Mouse (Mus musculus) mature B cell (primary cell): ENCODE measurements around the gene Cand1.

Experiments
- in situ Hi-C: fragments of 300-500 bp; cut with MboI; formaldehyde crosslinking; loops from 2 replicates; pipeline ENCODE4 v1.14.3; 2019

The Cand1 gene

DNA sequence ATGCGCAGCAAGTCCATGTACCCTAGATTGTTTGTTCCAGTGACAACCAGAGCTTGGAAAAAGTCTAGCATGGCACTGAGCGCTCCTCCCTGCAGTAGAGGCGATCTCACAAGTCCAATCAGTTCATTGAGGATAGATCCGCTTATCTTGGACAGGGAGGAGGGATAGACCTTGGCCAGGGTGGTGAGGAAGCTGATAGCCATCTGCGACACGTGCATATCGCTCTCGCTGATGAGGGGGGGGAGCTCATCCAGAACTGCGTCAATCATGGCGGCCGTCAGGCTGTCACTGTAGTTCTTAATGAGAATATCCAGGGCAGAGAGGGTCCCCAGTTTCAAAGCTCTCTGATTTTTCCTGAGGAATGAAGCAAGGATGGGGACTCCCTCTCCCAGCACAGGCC is 28.6 kb downstream of the Cand1 start:
- in situ Hi-C loops: no loop called here

DNA sequence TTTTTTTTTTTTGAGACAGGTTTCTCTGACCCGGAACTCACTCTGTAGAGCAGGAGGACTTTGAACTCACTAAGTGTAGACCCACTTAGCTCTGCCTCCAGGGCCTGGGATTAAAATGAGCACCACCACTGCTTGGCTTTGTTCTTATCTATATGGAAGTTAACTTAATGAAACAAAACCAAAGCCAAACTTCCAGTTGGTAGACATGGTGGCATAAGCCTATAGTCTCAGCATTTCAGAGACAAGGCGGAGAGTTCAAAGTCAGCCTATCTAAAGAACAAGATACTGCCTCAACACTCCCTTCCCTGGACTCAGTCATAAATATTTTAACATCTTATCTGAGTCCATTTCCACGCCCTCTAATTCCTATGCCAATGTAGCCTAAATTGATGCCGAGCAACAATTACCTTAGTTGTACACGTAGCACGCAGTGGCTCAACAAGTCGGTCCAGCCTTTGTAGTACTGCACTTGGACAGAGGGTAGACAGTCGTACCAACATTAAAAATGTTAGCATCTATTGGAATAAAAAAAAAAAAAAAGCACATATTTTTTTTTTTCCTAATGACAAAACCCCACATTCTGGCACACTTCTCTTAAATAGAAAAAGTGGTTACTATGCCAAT is 33.4 kb downstream of the Cand1 start:
- in situ Hi-C loops: no loop called here

DNA sequence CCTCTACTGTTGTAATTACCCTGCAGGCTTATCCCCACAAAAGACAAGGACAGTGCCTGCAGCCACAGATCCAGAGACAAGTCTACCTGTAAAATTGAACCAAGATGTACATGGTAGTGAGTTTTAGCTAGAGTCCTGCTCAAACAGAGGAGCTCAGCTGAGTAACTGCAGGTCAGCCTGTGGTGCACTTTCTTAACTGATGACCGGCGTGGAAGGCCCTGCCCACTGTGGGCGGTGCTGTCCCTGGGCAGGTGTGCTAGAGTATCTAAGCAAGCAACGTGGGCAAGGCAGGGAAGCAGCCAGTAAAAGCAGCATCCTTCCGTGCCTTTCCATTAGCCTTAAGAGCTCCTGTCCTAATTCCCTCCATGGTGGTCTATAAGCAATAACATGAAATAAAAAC is 34.6 kb downstream of the Cand1 start:
- in situ Hi-C loops: no loop called here

DNA sequence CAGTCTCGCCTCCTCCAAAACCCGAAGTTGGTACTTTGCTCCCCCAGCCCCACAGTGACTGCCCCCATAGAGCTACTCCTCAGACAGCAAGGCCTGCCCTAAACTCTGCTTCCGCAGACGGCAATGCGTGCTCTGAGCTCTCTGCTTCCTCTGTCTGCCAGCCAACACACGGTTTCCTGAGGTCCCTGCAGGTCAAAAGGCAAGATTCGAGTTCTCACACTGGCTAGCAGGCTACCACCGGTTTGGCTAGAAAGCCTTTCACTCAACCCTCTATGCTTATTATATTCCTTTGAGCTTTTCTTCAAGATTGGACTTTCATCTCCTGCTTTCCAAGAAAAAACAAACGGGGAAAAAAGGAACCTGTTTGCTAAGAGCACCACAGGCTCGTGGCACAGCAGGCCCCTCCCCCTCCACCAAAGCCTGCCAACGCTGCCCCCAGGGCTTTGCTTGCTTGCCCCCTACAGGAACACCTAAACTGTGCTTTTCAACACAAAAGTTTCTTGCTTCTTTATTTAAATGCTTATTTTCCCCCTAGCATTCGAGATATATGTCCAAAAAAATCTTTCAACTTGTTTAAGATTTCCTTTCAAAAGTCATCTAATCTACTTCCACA is 35.4 kb downstream of the Cand1 start:
- in situ Hi-C loops: no loop called here

DNA sequence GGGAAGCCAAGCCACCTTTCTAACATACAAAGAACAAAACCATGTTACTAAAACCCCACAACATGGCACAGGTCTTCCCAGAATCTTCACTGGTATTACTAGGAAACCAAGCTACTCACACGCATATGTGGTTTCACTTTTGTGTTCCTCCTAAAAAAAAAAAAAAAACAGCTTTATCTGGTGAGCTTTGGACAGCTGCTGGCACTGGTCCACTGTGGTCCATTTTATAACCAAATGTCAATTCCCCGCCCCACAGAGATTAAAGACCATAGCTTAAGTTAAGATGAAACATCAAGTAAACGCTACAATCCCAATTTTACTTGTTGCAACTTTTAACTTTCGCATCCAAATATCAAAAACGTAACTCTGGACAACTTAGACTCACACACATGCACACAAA is 40.0 kb downstream of the Cand1 start:
- in situ Hi-C loops: no loop called here

DNA sequence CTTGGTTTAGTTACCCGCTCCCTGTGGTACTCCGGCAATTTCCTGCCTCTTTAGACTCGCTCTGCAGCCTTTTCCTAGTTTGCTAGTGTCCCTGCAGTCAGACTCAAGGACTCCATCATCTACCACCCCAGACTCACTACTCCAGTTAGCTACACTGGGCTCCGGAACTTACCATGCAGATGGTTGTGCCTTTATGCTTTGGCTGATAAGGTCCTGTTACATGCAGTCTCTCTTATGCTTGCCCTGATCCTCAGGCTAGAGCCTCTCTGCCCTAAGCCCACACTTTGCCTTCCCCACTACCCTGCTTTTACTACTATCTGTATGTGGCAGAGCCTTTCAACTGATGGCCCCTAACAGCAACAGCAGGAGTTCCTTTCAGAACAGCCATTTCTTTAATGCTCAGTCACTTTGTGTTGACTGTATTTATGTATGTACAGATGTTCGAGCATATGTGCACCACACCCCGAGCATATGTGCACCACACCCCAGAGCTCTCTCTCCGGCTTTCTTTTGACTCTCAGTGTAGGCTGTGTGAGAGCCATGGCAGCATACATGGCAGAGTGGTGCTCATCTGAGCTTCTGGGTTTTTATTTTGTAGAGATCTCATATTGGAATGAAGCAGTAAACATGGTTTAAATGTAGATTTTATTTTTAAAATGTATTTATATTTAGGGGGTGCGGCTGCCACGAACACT is 41.5 kb downstream of the Cand1 start:
- in situ Hi-C loops: no loop called here

DNA sequence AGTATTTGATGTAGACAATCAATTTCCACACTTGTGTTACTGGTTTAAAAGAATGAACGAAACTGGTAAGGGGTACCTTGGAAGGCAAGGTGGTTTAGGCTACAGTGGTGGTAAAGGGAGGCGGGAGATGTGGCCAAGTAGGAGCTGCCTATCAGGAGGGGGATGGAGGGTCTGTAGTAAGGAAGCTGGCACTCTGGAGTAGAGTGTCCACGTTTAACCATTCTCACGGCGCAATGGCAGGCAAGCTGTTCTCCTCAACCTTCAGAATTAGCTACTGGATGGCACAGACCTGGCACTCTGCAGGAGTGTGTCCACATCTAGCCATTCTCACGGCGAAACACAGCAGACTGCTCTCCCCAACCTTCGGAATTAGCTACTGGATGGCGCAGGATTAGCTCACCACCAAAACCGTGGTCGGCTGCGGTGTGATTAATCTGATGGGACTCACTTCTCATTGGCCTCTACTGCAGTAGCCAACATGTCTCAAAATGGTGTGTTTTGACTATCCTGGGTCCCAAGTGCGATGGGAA is 42.2 kb downstream of the Cand1 start:
- in situ Hi-C loops: no loop called here

DNA sequence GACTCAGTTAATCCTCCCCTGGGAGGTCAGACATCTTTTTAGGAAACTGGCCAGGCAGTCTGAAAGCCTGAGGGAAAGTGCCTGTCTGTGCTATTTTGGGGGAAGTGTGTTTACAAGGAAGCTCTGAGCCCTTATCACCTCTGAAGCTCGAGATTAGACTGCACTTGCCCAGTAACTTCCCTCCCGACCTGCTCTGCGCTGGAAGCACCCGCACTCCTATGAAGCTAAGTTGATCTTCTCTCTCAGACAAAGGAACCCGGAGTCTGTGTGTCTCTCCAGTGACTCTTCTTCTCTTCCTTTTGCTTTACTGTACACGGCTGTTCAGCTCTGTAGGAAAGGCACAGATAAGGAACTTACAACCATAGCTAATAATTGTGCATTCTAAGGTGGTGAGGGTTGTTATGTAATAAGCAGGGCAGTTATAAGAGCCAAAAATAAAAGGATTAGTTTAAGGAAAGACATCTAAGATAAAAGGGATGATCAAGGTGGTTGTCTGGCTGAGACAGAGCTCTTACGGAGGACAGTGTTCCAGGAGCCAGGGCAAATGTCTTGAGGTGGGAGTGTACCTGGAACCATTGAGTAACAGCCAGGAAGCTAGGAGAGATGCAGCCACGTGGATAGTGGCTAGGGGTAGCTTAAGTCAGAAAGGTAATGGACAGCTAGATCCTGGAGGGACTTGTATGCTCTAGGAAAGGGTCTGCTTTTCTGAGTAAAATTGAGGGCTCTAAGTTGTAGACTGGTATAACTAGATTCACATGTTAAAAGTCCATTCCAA is 47.1 kb downstream of the Cand1 start:
- in situ Hi-C loops: no loop called here

DNA sequence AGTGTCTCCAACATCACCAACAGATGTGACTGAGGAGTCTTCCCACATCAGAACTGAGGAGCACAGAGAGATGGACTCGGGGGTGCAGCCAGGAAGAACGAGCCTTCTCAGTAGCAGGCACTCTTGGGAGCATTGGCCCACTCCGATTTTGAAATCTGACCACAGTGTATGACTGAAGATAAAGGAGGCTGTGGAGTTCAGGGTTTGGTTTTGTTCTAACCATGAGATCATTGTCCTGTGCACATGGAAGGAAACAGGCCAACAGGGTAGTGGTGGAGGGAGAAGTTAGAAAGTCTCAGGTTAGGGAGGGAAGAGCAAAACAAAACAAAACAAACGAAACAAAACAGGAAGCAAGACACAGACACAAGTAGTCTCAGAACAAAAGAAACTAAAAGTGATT is 52.1 kb downstream of the Cand1 start:
- in situ Hi-C loops: no loop called here

DNA sequence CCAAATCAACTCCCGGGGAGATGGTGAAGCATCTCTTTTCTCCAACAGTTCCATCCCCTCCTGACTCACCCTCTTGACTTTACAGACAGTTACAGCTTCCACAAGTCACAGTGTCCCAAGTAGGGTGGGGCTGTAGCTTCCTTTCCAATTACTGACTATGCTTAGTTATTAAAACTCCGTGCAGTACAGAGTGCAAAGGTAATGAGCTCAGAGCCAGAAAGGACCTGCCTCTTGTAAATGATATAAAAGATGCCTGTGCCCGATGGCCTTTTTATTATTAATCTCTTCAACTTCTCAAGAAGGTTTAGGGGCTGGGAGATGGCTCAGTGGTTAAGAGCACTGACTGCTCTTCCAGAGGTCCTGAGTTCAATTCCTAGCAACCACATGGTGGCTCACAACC is 70.2 kb downstream of the Cand1 start:
- in situ Hi-C loops: no loop called here

DNA sequence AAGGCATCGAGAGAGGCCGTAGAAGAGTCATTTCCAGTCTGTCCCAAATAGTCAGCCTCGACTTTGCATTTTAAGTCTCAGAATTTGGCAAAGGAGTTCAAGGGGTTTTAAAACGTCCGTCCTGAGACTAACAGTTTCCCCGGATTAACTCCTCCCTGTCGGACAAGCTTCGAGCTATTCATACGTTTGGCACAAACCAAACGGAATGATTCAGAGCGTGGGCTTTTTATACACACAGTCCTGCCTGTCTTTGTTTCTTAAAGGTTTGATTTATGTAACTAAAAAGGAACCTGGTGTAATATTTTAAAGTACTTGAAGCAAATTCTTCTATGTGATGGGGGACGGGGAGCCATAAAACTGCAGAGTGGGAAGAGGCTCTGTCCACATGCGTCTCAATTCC is 70.6 kb downstream of the Cand1 start:
- in situ Hi-C loops: no loop called here

DNA sequence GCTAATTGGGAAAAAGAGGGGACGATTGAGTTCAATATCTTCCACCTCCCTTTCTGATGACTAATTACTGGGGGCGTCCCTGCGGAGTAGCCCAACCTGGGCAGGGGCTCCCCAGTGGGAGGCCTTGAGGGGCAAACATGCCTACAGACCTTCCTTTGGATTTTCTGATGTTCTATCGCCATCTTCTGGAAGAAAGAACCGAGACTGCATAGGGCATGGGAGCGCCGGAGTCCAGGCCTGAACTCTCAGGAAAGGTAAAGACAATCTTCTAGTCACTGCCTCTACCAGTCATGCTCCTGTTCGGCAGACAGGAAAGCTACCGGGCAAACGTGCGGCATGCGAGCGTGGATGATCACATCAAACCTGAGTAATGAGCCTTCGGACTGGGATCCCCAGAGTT is 71.1 kb downstream of the Cand1 start:
- in situ Hi-C loops: no loop called here

DNA sequence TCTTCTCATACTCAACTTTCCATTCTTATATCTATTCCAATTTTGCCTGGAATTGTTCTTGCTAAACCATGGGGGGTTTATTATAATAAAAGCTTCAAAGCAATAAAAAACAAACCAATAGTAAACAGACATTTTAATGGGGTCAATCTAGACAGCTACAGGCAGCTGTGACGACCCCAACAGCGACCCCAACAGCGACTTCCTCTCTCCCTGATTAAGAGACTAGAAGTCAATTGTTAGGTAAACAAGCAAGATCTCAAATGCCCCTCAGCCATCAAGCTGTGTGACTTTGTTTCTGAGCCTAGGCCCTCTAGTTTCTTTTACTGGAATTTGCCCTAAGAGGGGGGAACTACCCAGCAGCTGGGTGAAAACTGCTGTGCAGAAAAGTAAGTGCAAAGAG is 72.0 kb downstream of the Cand1 start:
- in situ Hi-C loops: no loop called here

DNA sequence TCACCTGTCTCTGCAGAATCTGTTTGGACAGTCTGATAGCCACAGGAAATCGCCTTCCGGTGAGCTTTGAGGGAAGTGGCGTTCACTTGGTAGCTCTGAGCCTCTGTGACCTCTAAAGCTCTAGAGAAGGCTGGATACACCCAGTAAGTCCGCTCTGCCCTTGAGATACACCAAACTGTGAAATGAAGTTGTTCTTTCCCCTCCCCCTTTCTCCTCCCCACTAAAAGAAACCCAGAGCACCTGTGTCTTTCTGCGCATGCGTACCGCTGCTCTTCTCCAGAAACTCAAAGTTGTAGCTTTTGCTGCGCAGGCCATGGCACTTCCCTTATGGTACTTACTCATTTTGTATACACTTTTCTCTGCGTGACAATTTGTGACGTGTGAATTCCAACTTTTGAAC is 74.8 kb downstream of the Cand1 start:
- in situ Hi-C loops: no loop called here

DNA sequence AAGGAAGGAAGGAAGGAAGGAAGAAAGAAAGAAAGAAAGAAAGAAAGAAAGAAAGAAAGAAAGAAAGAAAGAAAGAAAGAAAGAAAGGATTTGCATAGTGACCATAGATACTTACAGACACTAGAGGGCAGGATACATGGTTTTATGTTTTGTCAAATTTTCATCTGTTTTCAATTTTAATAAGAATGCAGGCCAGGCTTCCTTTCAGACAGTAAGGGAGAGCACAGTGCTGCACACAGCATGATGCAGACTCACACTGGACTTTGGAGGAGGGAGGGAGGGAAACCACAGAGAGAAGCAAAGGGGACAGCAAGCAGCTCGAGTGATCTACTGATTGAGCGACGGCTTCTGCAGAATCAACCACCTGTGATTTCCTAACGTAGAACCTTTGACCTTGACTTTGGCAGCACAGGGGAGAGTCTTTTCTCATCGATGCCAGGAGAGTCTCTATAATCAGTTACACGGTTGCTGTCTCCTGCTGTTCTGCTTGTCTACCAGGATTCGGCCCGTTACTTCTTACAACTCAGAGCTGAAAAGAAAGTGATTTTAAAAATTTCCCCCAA is 78.0 kb downstream of the Cand1 start:
- in situ Hi-C loops: no loop called here

DNA sequence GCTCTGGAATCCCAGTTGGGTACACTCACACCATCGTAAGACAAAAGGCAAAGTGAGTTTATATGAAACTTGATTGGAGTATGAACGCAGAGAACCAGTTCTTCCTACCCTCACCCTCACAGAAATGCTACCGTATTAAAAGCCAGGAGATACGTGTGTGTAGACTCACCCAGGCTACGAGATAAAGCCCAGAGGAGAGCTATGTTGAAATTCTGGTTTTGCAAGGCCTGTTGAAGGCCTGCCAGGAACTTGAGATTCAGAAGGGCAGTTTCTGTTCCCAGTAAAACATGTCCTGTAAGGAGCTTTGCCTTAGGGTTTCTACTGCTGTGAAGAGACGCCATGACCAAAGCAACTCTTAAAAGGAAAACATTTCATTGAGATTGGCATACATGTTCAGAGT is 79.7 kb downstream of the Cand1 start:
- in situ Hi-C loops: no loop called here

DNA sequence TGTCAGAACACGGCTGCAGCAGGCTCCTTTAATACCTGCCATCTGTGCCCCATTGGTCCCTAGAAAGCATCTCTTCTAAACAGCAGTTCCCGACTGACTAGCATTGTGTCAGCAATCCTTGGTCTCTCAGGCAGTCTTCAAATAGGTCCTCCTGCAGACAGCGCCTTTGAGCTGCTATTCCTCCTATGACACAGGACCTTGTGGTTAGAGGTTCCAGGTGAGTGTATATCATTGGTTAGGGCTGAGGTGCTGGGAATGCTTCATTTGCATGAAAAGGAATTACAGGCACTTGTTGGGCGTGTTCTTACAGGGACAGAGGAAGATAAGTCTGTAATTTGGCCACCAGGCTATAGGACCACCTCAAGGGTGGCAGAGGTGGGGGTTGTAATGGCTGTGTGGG is 90.6 kb downstream of the Cand1 start:
- in situ Hi-C loops: no loop called here
